Mouse (Mus musculus) retina, postnatal 1 day (tissue): ENCODE data around the gene Gpatch8.
A peak's percentile ranks its signal among the peaks of the same experiment; 100 is the strongest.

Experiments used
- DNase-seq: peaks from one replicate; pipeline ENCODE4 v3.0.0-alpha.2; 2012

Gene Gpatch8

GRCm38 (mm10) chr11:102447497-102447896 lies 108.7 kb downstream of the Gpatch8 start, which contains the start of gene Fam171a2:
Gene Fam171a2, minus strand, starts transcription at chr11:102447682.
- DNase-seq = peak; percentile 87

GRCm38 (mm10) chr11:102446581-102447461 lies 109.4 kb downstream of the Gpatch8 start:
- peak; percentile 74 for DNase-seq

- DNase-seq = peak; percentile 74
Observed at GRCm38 (mm10) chr11:102445891-102446361, 110.3 kb downstream of the Gpatch8 start.

- peak; percentile 67 for DNase-seq
Observed at GRCm38 (mm10) chr11:102445264-102445890, 110.8 kb downstream of the Gpatch8 start.

- DNase-seq = peak; percentile 77
Observed at GRCm38 (mm10) chr11:102444781-102445180, 111.4 kb downstream of the Gpatch8 start.

GRCm38 (mm10) chr11:102444321-102444720 lies 111.9 kb downstream of the Gpatch8 start:
- no peak for DNase-seq

- DNase-seq = no peak
Observed at GRCm38 (mm10) chr11:102443740-102444139, 112.5 kb downstream of the Gpatch8 start.

- no peak for DNase-seq
Observed at GRCm38 (mm10) chr11:102442089-102442488, 114.1 kb downstream of the Gpatch8 start.

GRCm38 (mm10) chr11:102441434-102441833 lies 114.8 kb downstream of the Gpatch8 start:
- peak; percentile 26 for DNase-seq

GRCm38 (mm10) chr11:102440255-102440654 lies 115.9 kb downstream of the Gpatch8 start:
- DNase-seq = no peak

- no peak for DNase-seq
Observed at GRCm38 (mm10) chr11:102439093-102440082, 116.8 kb downstream of the Gpatch8 start.

GRCm38 (mm10) chr11:102438212-102439092 lies 117.7 kb downstream of the Gpatch8 start:
- DNase-seq = peak; percentile 92

- peak; percentile 88 for DNase-seq
Observed at GRCm38 (mm10) chr11:102437120-102438061, 118.8 kb downstream of the Gpatch8 start.

GRCm38 (mm10) chr11:102436471-102436790 lies 119.8 kb downstream of the Gpatch8 start:
- no peak for DNase-seq

GRCm38 (mm10) chr11:102435754-102436470 lies 120.3 kb downstream of the Gpatch8 start:
- DNase-seq = no peak

- no peak for DNase-seq
Observed at GRCm38 (mm10) chr11:102434816-102435705, 121.1 kb downstream of the Gpatch8 start.

- DNase-seq = peak; percentile 93
Observed at GRCm38 (mm10) chr11:102434406-102434805, 121.8 kb downstream of the Gpatch8 start.

- no peak for DNase-seq
Observed at GRCm38 (mm10) chr11:102433866-102434265, 122.3 kb downstream of the Gpatch8 start.

GRCm38 (mm10) chr11:102432896-102433295 lies 123.3 kb downstream of the Gpatch8 start:
- no peak for DNase-seq
